Mouse (Mus musculus) ES-E14 (cell line): ENCODE results near the gene Gm10491. TPM values are rescaled to one million over a fixed set of nuclear protein-coding genes. Genes with fewer than 3 reads are reported as not detected.
A peak's percentile ranks its signal among the peaks of the same experiment; 100 is the strongest.

Source experiments
- DNase-seq: peaks from one replicate; pipeline ENCODE4 v3.0.0-alpha.2; 2013; ENCODE audit warnings: low read depth, low spot score
- H3K27ac ChIP-seq: 2 replicates; pipeline ENCODE4 v1.5.1; 2012; ENCODE audit warnings: low read depth, mild to moderate bottlenecking, low read length, moderate library complexity, mixed read lengths; ENCODE audit not compliant: poor library complexity, insufficient read depth, severe bottlenecking
- H3K36me3 ChIP-seq: 2 replicates; pipeline ENCODE4 v1.6.1; 2012; ENCODE audit warnings: mild to moderate bottlenecking, low read length, moderate library complexity, mixed read lengths; ENCODE audit not compliant: control insufficient read depth, poor library complexity, insufficient read depth, severe bottlenecking
- H3K4me1 ChIP-seq, 2 experiments: fragments of 150-350 bp in 1 of 2; sonication (generic) in 1 of 2; 2 replicates each; pipeline ENCODE4 v1.6.1; 2012; ENCODE audit warnings: low read length in 2 of 2, mild to moderate bottlenecking in 1 of 2, mixed read lengths in 1 of 2; ENCODE audit not compliant: control insufficient read depth in 2 of 2, insufficient read depth in 2 of 2, poor library complexity in 1 of 2
- H3K4me3 ChIP-seq, 2 experiments: fragments of 150-350 bp in 1 of 2; sonication (generic) in 1 of 2; 2 replicates each; pipeline ENCODE4 v1.5.1; 2012; ENCODE audit warnings: low read length in 2 of 2, low read depth in 1 of 2, mild to moderate bottlenecking in 1 of 2, mixed read lengths in 1 of 2; ENCODE audit not compliant: insufficient read depth in 1 of 2, poor library complexity in 1 of 2, severe bottlenecking in 1 of 2
- H3K9ac ChIP-seq: 2 replicates; pipeline ENCODE4 v1.6.1; 2012; ENCODE audit warnings: low read depth, mild to moderate bottlenecking, low read length, mixed read lengths; ENCODE audit not compliant: poor library complexity, insufficient read depth, severe bottlenecking
- H3K9me3 ChIP-seq: fragments of 150-350 bp; sonication (generic); 2 replicates; pipeline ENCODE4 v1.6.1; 2012; ENCODE audit warnings: low read depth, mild to moderate bottlenecking, low read length; ENCODE audit not compliant: control insufficient read depth, insufficient read depth
- CHD2 ChIP-seq: IDR thresholded peaks from 2 replicates; pipeline ENCODE4 v1.6.1; 2014; ENCODE audit warnings: mild to moderate bottlenecking, low read depth, low read length, inconsistent platforms
- HCFC1 ChIP-seq: IDR thresholded peaks from 2 replicates; pipeline ENCODE4 v1.6.1; 2012; ENCODE audit warnings: low read length, inconsistent platforms, borderline replicate concordance; ENCODE audit not compliant: insufficient read depth
- MAFK ChIP-seq: IDR thresholded peaks from 2 replicates; pipeline ENCODE4 v1.6.1; 2014; ENCODE audit warnings: mild to moderate bottlenecking, low read depth, low read length, inconsistent platforms; ENCODE audit not compliant: insufficient read depth
- ZC3H11A ChIP-seq: IDR thresholded peaks from 2 replicates; pipeline ENCODE4 v1.6.1; 2012; ENCODE audit warnings: low read depth, mild to moderate bottlenecking, inconsistent platforms, low read length, borderline replicate concordance
- ZNF384 ChIP-seq: IDR thresholded peaks from 2 replicates; pipeline ENCODE4 v1.6.1; 2012; ENCODE audit warnings: low read depth, low read length, inconsistent platforms
- in situ Hi-C, 2 experiments: fragments of 600-800 bp; cut with MboI; formaldehyde crosslinking; loops; one replicate each; pipeline ENCODE4 v1.15.1; 2025; ENCODE audit warnings: low sequenced_read_pairs in 2 of 2, inconsistent platforms in 1 of 2; ENCODE audit not compliant: unreplicated experiment in 2 of 2
- total RNA-seq: library from RNA; depleted of rRNA; stranded (reverse); fragments of 300-350 nt; gene quantifications from 2 replicates; pipeline ENCODE4 v1.2.3, GENCODE M21; 2012

Gm10491 gene
- total RNA-seq, 1 experiment, result not detected

DNA sequence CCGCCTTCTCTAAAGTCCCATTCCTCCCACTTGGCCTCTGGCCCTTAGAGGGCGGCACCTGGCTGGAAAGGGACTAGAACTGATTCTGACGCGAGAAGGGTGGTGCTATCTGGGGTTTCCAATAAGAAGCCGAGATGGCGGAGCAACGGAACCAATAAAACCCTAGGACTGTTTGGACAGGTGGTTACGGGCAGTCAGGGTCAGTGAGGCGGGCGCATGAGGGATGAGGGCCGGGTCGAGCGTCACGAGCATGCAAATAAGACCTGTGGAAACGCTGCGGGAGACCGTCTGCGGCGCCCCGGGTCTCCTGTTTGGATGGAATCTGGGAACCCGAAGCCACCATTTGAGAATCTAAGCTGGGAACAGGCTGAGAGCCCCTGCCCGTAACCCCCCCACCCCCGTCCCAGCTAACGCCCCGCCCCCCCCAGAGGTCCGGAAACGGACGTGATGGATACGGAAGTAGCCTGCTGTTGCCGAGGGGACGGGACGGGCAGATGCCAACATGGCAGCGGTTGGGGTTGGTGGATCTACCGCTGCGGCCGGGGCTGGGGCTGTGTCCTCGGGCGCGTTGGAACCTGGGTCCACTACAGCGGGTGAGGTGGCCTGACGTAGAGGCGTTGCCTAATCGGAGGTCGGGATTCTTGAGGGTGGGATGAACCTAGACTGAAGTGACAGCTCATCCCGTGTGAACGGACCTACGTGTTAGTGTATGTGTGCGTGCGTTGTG, 23.6 kb downstream of the Gm10491 start, which contains the start of gene Slc35a2:
Gene Slc35a2, plus strand, starts transcription at position 188 of the 727 bp plus-strand sequence.
- DNase-seq, result no peak
- in situ Hi-C loops, result no loop called here
- TF ChIP-seq ZNF384 (no peak), HCFC1 (no peak), MAFK (no peak), ZC3H11A (no peak)

DNA sequence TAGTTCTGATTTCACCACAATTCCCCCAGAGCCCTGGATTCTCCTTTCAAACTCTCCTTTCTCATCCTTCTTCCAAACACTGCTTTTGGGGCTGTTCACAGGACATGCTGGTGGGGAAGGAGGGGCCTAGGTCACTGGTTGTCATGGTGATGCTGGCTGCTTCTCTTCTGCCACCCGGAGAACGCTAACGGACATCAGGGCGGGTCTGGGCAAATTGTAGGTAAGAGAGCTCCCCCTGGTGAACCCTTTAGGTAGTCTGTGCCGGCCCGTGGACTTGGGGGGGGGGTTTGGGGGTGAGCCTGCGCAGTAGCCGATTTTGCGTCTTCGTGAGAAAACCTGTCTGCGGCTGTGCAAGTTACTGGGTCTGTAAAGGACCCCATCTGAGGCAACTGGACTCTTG, 27.8 kb downstream of the Gm10491 start:
- TF ChIP-seq HCFC1, result no peak
- TF ChIP-seq ZC3H11A, result no peak
- no peak for TF ChIP-seq CHD2
- no peak for TF ChIP-seq MAFK
- no peak for TF ChIP-seq ZNF384
- Histone ChIP-seq H3K4me1 (peaks cover 0 to 5% of the 10 kb centered on the region in 2 experiments; a peak in 2 of 4 replicates), H3K27ac (no peak overlapping the region), H3K9ac (no peak overlapping the region), H3K9me3 (no peaks in the 10 kb centered on the region), H3K36me3 (peaks cover 7% of the 10 kb centered on the region), H3K4me3 (peak overlapping the region; percentile 1 to 88; a peak in 3 of 4 replicates)
- in situ Hi-C loops, result no loop called here
- DNase-seq, result no peak

More for the DNA sequence above, 23.6 kb downstream of the Gm10491 start, which contains the start of gene Slc35a2:
- Histone ChIP-seq H3K4me1 (peaks cover 0 to 5% of the 10 kb centered on the region in 2 experiments; a peak in 2 of 4 replicates), H3K9me3 (no peaks in the 10 kb centered on the region), H3K27ac (peak within 1 kb of the TSS; percentile 85), H3K4me3 (peak within 1 kb of the TSS; percentile 69 to 78), H3K9ac (peak within 1 kb of the TSS; percentile 70), H3K36me3 (peaks cover 6% of the 10 kb centered on the region; the same call in 1 of the 2 replicates)

DNA sequence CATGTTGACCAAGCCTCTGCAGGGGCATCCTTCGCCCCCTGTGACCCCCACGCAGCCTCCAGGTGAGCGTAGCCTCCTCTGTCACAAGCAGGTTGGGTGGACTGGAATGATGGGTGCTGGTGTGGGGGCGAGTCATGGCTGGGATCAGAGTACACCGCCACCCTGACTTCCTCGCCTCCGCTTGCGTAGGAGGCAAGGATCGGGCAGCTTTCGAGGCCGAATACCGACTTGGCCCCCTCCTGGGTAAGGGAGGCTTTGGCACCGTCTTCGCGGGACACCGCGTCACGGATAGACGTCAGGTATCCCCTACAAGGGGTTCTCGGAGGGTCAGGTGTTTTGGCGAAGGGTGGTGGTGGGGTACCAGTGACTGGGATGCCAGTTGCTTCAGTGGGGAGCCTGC, 29.1 kb downstream of the Gm10491 start:
- TF ChIP-seq CHD2 (no peak), ZNF384 (no peak), MAFK (no peak), ZC3H11A (no peak), HCFC1 (no peak)
- Histone ChIP-seq H3K4me3 (peak overlapping the region; percentile 84 to 88), H3K27ac (peak overlapping the region; percentile 18; the same call in 1 of the 2 replicates), H3K36me3 (peaks cover 17% of the 10 kb centered on the region), H3K9me3 (no peaks in the 10 kb centered on the region), H3K4me1 (peaks cover 0 to 5% of the 10 kb centered on the region in 2 experiments; a peak in 2 of 4 replicates), H3K9ac (peak overlapping the region; percentile 83)
- in situ Hi-C loops, result no loop called here
- no peak for DNase-seq

DNA sequence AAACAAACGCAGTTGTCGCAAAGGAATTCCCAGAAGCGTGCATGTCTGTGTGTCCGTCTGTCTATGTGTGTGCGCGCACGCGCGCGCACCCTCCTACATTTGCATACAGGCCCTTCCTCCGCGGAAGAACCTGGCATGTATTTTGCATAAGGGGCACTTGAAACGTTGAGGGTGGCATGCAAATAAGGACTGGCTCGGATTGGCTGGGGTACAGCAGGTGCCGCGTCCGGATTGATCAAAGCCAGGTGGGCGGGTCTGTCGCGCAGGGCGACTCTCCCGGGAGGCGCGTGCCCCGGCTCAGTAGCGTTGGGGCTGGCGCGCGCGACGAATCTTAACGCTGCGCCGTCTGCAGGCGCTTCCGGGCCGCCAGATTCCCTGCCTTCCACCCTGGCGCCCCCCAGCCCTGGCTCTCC, 29.6 kb downstream of the Gm10491 start, which contains the start of gene Pim2:
Gene Pim2, plus strand, starts transcription at position 256 of the 413 bp plus-strand sequence.
- peaks cover 19% of the 10 kb centered on the region for H3K36me3 ChIP-seq
- peaks cover 0 to 5% of the 10 kb centered on the region in 2 experiments; a peak in 2 of 4 replicates for H3K4me1 ChIP-seq
- H3K4me3 ChIP-seq, result peak within 1 kb of the TSS; percentile 84 to 88
- no peak for DNase-seq
- peak within 1 kb of the TSS; percentile 18; the same call in 1 of the 2 replicates for H3K27ac ChIP-seq
- no peak for TF ChIP-seq MAFK
- TF ChIP-seq HCFC1, result no peak
- TF ChIP-seq CHD2, result no peak
- TF ChIP-seq ZNF384, result no peak
- no peak for TF ChIP-seq ZC3H11A
- H3K9ac ChIP-seq, result peak within 1 kb of the TSS; percentile 83
- in situ Hi-C loops, result no loop called here
- H3K9me3 ChIP-seq, result no peaks in the 10 kb centered on the region
